Mouse (Mus musculus): ENCODE measurements around the gene Plekho1.
"Not testable (repeated sequence)": the region's sequence is repeated elsewhere in the genome, so short reads cannot be mapped to it uniquely, and the experiment has no call there.

DNA sequence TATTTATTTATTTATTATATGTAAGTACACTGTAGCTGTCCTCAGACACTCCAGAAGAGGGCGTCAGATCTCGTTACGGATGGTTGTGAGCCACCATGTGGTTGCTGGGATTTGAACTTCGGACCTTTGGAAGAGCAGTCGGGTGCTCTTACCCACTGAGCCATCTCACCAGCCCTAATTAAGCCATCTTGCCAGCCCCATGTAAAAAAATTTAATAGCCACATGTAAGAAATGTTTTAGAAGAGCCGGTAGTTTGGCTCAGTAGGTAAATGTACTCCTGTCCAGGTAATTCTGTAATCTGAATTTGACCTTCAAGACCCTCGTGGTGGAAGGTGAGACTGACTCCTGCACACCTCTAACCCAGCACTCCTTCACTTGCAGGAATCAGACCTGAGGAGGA lies 25.1 kb downstream of the Plekho1 start:
- not testable (repeated sequence) for TF ChIP-seq POLR2A (IDR thresholded peaks at IDR 0.05; ENCODE audit: borderline replicate concordance, extremely low read depth, insufficient read depth, insufficient read length, poor library complexity, severe bottlenecking); CTCF (IDR thresholded peaks at IDR 0.05; ENCODE audit: borderline replicate concordance, extremely low read depth, insufficient read depth, insufficient read length)
